29 mouse cellular contexts compared by ENCODE assay signal in genomic region chr5:148435660-148436059, GRCm38 (mm10). TPM values are rescaled to one million over a fixed set of nuclear protein-coding genes. Genes with fewer than 3 reads are reported as not detected.
DNase-seq lines count a peak whose midpoint lies in the region; ATAC-seq lines count a peak whose summit lies in the region.
"Had no signal": no experiment of that assay in that cellular context is flagged by ENCODE, and none has a peak within 500 bp of the region (broad histone marks: within the 10 kb centered on the region; RNA-seq: fewer than 3 reads in every experiment).

No protein-coding gene starts in this region.

- H3K9ac ChIP-seq in kidney, embryonic 15.5 days: no peak overlapping the region
- H3K9ac ChIP-seq: embryonic facial prominence, embryonic 13.5 days; forebrain, postnatal 0 days; heart, embryonic 13.5 days; hindbrain, embryonic 14.5 days had no signal

- WGBS in kidney, embryonic 15.5 days: 69% methylated on average over 3 of the region's 3 CpGs
- WGBS in embryonic facial prominence, embryonic 10.5 days: 65% methylated on average over 3 of the region's 3 CpGs

- peak overlapping the region; percentile 58 for H3K27ac ChIP-seq in kidney, embryonic 15.5 days
- peak overlapping the region; percentile 11; the same call in 1 of the 2 replicates for H3K27ac ChIP-seq in embryonic facial prominence, embryonic 10.5 days (replicated peaks)
- H3K27ac ChIP-seq: embryonic facial prominence, embryonic 13.5 days; heart, adult 2 months; heart, embryonic 10.5 days; heart, embryonic 13.5 days; hindbrain, embryonic 14.5 days; hindbrain, postnatal 0 days had no signal

- 0 out of 2 replicates have a peak, but pooled peaks cover 6% of the 10 kb centered on the region for H3K4me1 ChIP-seq in kidney, embryonic 15.5 days
- peaks cover 12% of the 10 kb centered on the region for H3K4me1 ChIP-seq in embryonic facial prominence, embryonic 10.5 days
- H3K4me1 ChIP-seq: heart, embryonic 10.5 days; heart, embryonic 13.5 days had no signal

- no peaks in the 10 kb centered on the region for H3K36me3 ChIP-seq in kidney, embryonic 15.5 days
- H3K36me3 ChIP-seq in embryonic facial prominence, embryonic 10.5 days (replicated peaks): no peaks in the 10 kb centered on the region
- H3K36me3 ChIP-seq: embryonic facial prominence, embryonic 13.5 days; G1E; heart, embryonic 10.5 days; heart, embryonic 13.5 days had no signal

- DNase-seq in embryo, embryonic 11 days: peak; percentile 6
- DNase-seq in embryo, embryonic 10 days (ENCODE audit: low spot score): no peak
- DNase-seq in kidney, adult 11 months: no peak
- DNase-seq in embryonic facial prominence, embryonic 10.5 days (ENCODE audit: low spot score): no peak
- no peak for DNase-seq in left cerebral cortex, adult 8-10 months (ENCODE audit: low spot score in 2 of 2)
- DNase-seq: adrenal gland, adult 2 months; adrenal gland, postnatal 14 days; B cell, adult 2 months; cerebellum, adult 11 months; cerebellum, adult 2 months; cerebellum, postnatal 10 days; cerebellum, postnatal 36 days; forebrain, postnatal 0 days; gastrocnemius, postnatal 25 days; heart, adult 2 months; heart, postnatal 14 days; heart, postnatal 4 days had no signal

- H3K4me2 ChIP-seq in kidney, embryonic 15.5 days: no peak overlapping the region
- H3K4me2 ChIP-seq: embryonic facial prominence, embryonic 13.5 days; heart, embryonic 13.5 days; hindbrain, embryonic 14.5 days had no signal

- H3K4me3 ChIP-seq in kidney, embryonic 15.5 days (replicated peaks): no peak overlapping the region
- H3K4me3 ChIP-seq in embryonic facial prominence, embryonic 10.5 days: no peak overlapping the region
- H3K4me3 ChIP-seq: embryonic facial prominence, embryonic 13.5 days; erythroblast, embryonic 14.5 days; heart, adult 2 months; heart, embryonic 10.5 days; heart, embryonic 13.5 days had no signal

- peak; percentile 62 for ATAC-seq in kidney, embryonic 15.5 days (replicated peaks; ENCODE audit: low FRiP score)
- ATAC-seq: forebrain, embryonic 14.5 days; forebrain, postnatal 0 days; hindbrain, postnatal 0 days; inflammation-experienced regulatory T-cells, adult 6 months; intestine, embryonic 16.5 days had no signal

- H3K9me3 ChIP-seq in kidney, embryonic 15.5 days (replicated peaks): no peaks in the 10 kb centered on the region
- H3K9me3 ChIP-seq in embryonic facial prominence, embryonic 10.5 days: no peaks in the 10 kb centered on the region
- H3K9me3 ChIP-seq: embryonic facial prominence, embryonic 13.5 days; G1E; heart, embryonic 10.5 days; heart, embryonic 13.5 days had no signal

- no peaks in the 10 kb centered on the region for H3K27me3 ChIP-seq in kidney, embryonic 15.5 days
- no peaks in the 10 kb centered on the region for H3K27me3 ChIP-seq in embryonic facial prominence, embryonic 10.5 days (replicated peaks; ENCODE audit: low read depth, poor library complexity, severe bottlenecking)
- H3K27me3 ChIP-seq: CH12.LX; embryonic facial prominence, embryonic 13.5 days; heart, embryonic 13.5 days had no signal

RNA-seq across cellular contexts. Expression of gene Slc7a1, which starts 36.0 kb away (rescaled TPM):
- polyA plus RNA-seq in kidney, embryonic 15.5 days (2015; fragmentation: Nextera tagmentation; extraction: Ambion mirVana): 21.0 and 21.7 TPM in 2 replicates
- 13.0 and 13.5 TPM in 2 replicates for polyA plus RNA-seq in embryonic facial prominence, embryonic 10.5 days (2016; fragmentation: Nextera tagmentation; extraction: Ambion mirVana)
- total RNA-seq in left cerebral cortex, adult 8-10 months (2022): 10 to 100 TPM; 23.7 to 27.8 (median 27.4) TPM
